Mouse (Mus musculus) heart, postnatal 0 days (tissue): ENCODE results near the gene Atxn7. TPM values are rescaled to one million over a fixed set of nuclear protein-coding genes. Genes with fewer than 3 reads are reported as not detected.

Experiments
- ATAC-seq: fragments of 200-750 bp; cut with Nextera tagmentation; 2 replicates; pipeline ENCODE4 v1.8.0; 2017; ENCODE audit warnings: low read depth, moderate number of reproducible peaks, moderate library complexity; ENCODE audit not compliant: insufficient read depth
- DNase-seq: peaks from one replicate; pipeline ENCODE4 v3.0.0-alpha.2; 2016; ENCODE audit warnings: low spot score
- H3K27ac ChIP-seq: fragments of 300-500 bp; sonication (generic); 2 replicates; pipeline ENCODE4 v1.5.1; 2014; ENCODE audit warnings: low read depth, mild to moderate bottlenecking
- H3K27me3 ChIP-seq: fragments of 300-500 bp; sonication (generic); 2 replicates; pipeline ENCODE4 v1.6.1; 2014; ENCODE audit warnings: low read length, mixed read lengths; ENCODE audit not compliant: control insufficient read depth, insufficient read depth
- H3K36me3 ChIP-seq: fragments of 300-500 bp; sonication (generic); replicated peaks from 2 replicates; pipeline ENCODE4 v1.6.1; 2014; ENCODE audit warnings: low read length, mixed read lengths; ENCODE audit not compliant: control insufficient read depth, insufficient read depth
- H3K4me1 ChIP-seq: fragments of 300-500 bp; sonication (generic); 2 replicates; pipeline ENCODE4 v1.6.1; 2014; ENCODE audit warnings: antibody characterized with exemption; ENCODE audit not compliant: control insufficient read depth, insufficient read depth
- H3K4me2 ChIP-seq: fragments of 300-500 bp; sonication (generic); 2 replicates; pipeline ENCODE4 v1.6.1; 2014; ENCODE audit warnings: low read depth, mild to moderate bottlenecking, low read length, moderate library complexity
- H3K4me3 ChIP-seq: fragments of 300-500 bp; sonication (generic); 2 replicates; pipeline ENCODE4 v1.5.1; 2014; ENCODE audit warnings: low read depth, low read length
- H3K9ac ChIP-seq: fragments of 300-500 bp; sonication (generic); replicated peaks from 2 replicates; pipeline ENCODE4 v1.6.1; 2014; ENCODE audit warnings: low read depth, low read length, mixed read lengths
- H3K9me3 ChIP-seq: fragments of 300-500 bp; sonication (generic); replicated peaks from 2 replicates; pipeline ENCODE4 v1.6.1; 2016; ENCODE audit warnings: low read length; ENCODE audit not compliant: control insufficient read depth
- CTCF ChIP-seq: IDR thresholded peaks from 2 replicates; pipeline ENCODE4 v1.5.1; 2016; ENCODE audit warnings: antibody characterized with exemption, control low read depth, low read depth
- EP300 ChIP-seq: IDR thresholded peaks from 2 replicates; pipeline ENCODE4 v1.6.1; 2016; ENCODE audit warnings: antibody characterized with exemption, low read depth
- WGBS: fragments of 180-500 bp; shearing (Covaris S2); extraction: QIAGEN DNeasy Blood & Tissue Kit; methylation state at CpG from one replicate; pipeline ENCODE4 v1.1.7; 2014; 5-methylcytosine and 5-hydroxymethylcytosine counted together
- polyA plus RNA-seq: library from polyadenylated mRNA; unstranded; fragments of >200 nt; fragmentation: Nextera tagmentation; extraction: Ambion mirVana; gene quantifications from 2 replicates; pipeline ENCODE4 v1.2.1, GENCODE M21; 2015
- total RNA-seq: library from RNA; depleted of rRNA; stranded (reverse); fragments of >200 nt; gene quantifications from 2 replicates; pipeline ENCODE4 v1.2.3, GENCODE M21; 2014; ENCODE audit warnings: low replicate concordance

Gene Atxn7
- total and polyA plus RNA-seq, 2 experiments from 2014 or later, result 2.1 to 12.4 TPM

- under 1% methylated on average over 104 of the region's 116 CpGs for WGBS
- TF ChIP-seq EP300 (no peak), CTCF (peak; percentile 10; the same call in 1 of the 2 replicates)
- H3K27ac ChIP-seq, result peak overlapping the region; percentile 100
Measured at GRCm38 (mm10) chr14:14012383-14013251, 51.4 kb downstream of the Atxn7 start.

GRCm38 (mm10) chr14:14013252-14013711 is 52.0 kb downstream of the Atxn7 start:
- Histone ChIP-seq H3K27me3 (no peaks in the 10 kb centered on the region), H3K36me3 (peaks cover 22% of the 10 kb centered on the region; the same call in 1 of the 2 replicates), H3K9me3 (no peaks in the 10 kb centered on the region), H3K9ac (peak overlapping the region; percentile 98), H3K4me3 (peak overlapping the region; percentile 94), H3K4me2 (peak overlapping the region; percentile 82), H3K4me1 (peaks cover 9% of the 10 kb centered on the region), H3K27ac (peak overlapping the region; percentile 100)
- TF ChIP-seq EP300 (no peak), CTCF (no peak)
- ATAC-seq (no peak; the same call in 1 of the 2 replicates), DNase-seq (peak; percentile 18)
- under 1% methylated on average over 19 of the region's 27 CpGs for WGBS

More at GRCm38 (mm10) chr14:14012383-14013251, 51.4 kb downstream of the Atxn7 start:
- H3K4me2 ChIP-seq, result peak overlapping the region; percentile 82
- DNase-seq, result peak; percentile 90
- H3K4me3 ChIP-seq, result peak overlapping the region; percentile 94
- H3K9ac ChIP-seq, result peak overlapping the region; percentile 98
- H3K4me1 ChIP-seq, result peaks cover 9% of the 10 kb centered on the region
- H3K36me3 ChIP-seq, result peaks cover 18% of the 10 kb centered on the region; the same call in 1 of the 2 replicates
- peak; percentile 92 for ATAC-seq
- no peaks in the 10 kb centered on the region for H3K27me3 ChIP-seq
- H3K9me3 ChIP-seq, result no peaks in the 10 kb centered on the region

GRCm38 (mm10) chr14:14014636-14015375 is 53.6 kb downstream of the Atxn7 start:
- peaks cover 22% of the 10 kb centered on the region for H3K36me3 ChIP-seq
- ATAC-seq, result no peak
- no peak overlapping the region for H3K4me3 ChIP-seq
- 75% methylated on average over 6 of the region's 6 CpGs for WGBS
- no peaks in the 10 kb centered on the region for H3K27me3 ChIP-seq
- no peak for DNase-seq
- no peak overlapping the region for H3K9ac ChIP-seq
- no peak overlapping the region for H3K4me2 ChIP-seq
- H3K4me1 ChIP-seq, result peaks cover 9% of the 10 kb centered on the region
- H3K27ac ChIP-seq, result no peak overlapping the region
- TF ChIP-seq CTCF (no peak), EP300 (no peak)
- no peaks in the 10 kb centered on the region for H3K9me3 ChIP-seq

GRCm38 (mm10) chr14:14019155-14019894 is 58.1 kb downstream of the Atxn7 start:
- H3K9ac ChIP-seq, result no peak overlapping the region
- no peak overlapping the region for H3K4me2 ChIP-seq
- H3K4me1 ChIP-seq, result no peaks in the 10 kb centered on the region
- H3K27ac ChIP-seq, result no peak overlapping the region
- DNase-seq, result no peak
- H3K9me3 ChIP-seq, result no peaks in the 10 kb centered on the region
- H3K4me3 ChIP-seq, result no peak overlapping the region
- peaks cover 33% of the 10 kb centered on the region for H3K36me3 ChIP-seq
- 82% methylated on average over 6 of the region's 6 CpGs for WGBS
- TF ChIP-seq CTCF (no peak), EP300 (no peak)
- ATAC-seq, result no peak
- no peaks in the 10 kb centered on the region for H3K27me3 ChIP-seq

GRCm38 (mm10) chr14:14021244-14021643 is 60.0 kb downstream of the Atxn7 start:
- Histone ChIP-seq H3K4me2 (no peak overlapping the region), H3K4me3 (no peak overlapping the region), H3K9ac (no peak overlapping the region), H3K27ac (no peak overlapping the region), H3K4me1 (no peaks in the 10 kb centered on the region), H3K36me3 (peaks cover 26% of the 10 kb centered on the region), H3K9me3 (no peaks in the 10 kb centered on the region), H3K27me3 (no peaks in the 10 kb centered on the region)
- ATAC-seq, result no peak
- TF ChIP-seq EP300 (no peak), CTCF (no peak)
- WGBS, result 94% methylated on average over 6 of the region's 6 CpGs
- no peak for DNase-seq
